Mouse (Mus musculus): ENCODE results near the gene Usp4.

The Usp4 gene

DNA sequence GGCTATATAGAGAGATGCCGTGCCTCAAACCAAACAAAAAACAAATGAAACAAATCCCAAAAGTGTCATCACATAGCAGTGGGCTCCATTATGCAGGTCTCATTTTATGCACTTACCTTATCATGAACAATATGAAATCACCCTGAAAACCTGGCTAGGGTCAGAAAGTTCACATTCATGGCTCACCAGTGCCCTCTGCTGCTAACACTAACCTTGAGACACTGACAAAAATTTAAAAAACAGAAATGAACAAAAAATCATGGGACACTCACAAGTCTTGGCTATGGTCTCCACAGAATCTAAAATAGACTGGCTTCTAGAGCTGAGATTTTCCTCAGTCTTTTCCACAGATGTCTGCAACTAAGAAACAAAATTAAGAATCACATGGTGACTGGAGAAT, 64.6 kb downstream of the Usp4 start:
- in situ Hi-C loops (cut with MboI, MseI), result no loop called here

DNA sequence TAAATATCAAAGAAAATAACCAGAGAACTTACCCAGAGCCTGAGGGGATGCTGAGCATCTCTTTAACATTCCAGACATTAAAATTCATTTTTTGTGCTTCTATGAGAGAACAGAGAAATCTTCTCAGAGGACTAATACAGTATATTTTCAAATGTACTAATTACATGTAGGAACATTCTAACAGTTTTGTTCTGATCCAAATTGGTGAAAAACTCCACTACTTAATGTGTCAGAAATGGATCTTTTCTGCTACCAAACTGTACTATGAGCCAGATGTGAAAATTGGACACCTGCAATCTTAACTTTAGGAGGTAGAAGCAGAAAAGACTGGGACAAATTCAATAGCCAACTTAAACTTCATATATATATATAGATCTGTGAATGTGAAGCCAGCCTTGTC, 80.7 kb downstream of the Usp4 start, which contains the start of gene Ccdc36:
TSS of gene Ccdc36 (minus strand) at position 101 of the 400 bp plus-strand sequence.
- in situ Hi-C loops (cut with MboI, MseI), result loop anchor here in 1 of 2 experiments (10.0 kb wide), 1 partner anchor 486 kb away; the partner anchor contains the start of gene Tmem89

DNA sequence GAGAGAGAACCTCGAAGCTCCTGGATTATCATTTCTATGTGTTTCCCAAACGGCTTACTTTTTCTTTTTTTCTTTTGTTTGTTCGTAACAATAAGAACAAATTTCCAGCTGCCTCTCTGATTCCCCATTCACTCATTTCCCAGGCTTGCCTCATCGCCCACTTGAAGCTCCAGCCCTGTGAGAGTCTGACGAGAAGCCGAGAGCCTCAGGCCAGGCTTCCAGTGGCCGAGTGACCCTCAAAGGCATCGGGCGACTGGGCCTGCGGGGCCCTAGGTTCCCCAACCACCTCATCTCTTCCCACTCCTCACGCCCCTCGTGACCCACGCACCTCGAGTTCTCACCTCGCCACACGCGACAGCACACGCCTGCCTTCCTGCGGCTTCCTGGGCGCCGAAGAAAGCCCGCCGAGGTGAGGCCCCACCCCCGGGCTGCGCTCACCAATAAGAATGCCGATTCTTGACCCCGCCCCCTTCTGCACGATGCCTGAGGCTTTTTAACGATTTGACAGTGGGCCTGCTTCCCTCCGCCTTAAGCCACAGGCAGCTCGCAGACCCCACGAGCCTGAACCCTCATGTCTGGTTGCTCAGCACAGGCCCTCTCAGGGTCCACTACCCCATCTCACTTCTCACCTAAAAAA, 83.9 kb downstream of the Usp4 start:
- in situ Hi-C loops (cut with MboI, MseI), result no loop called here

DNA sequence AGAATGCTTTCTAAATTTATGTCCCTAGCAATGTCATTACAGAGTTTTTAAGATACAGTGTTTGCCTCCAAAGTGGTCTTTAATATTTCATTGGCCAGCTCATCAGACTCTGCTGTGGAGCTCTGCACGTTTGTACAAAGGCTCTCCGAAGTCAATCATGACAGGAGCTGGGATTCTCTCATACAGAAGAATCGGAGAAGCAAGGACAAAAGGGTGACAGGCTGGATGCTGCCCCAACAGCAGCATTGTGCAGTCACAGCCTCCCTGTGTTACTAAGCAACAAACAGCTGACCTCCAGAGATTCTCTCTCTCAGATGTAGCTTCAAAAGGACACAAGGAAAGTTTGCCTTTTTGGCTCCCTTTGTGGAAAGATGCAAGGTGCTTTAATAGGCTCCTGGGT, 88.5 kb downstream of the Usp4 start, which contains the start of gene BC048562:
TSS of gene BC048562 (plus strand) at position 301 of the 400 bp plus-strand sequence.
- in situ Hi-C loops (cut with MboI, MseI), result no loop called here

DNA sequence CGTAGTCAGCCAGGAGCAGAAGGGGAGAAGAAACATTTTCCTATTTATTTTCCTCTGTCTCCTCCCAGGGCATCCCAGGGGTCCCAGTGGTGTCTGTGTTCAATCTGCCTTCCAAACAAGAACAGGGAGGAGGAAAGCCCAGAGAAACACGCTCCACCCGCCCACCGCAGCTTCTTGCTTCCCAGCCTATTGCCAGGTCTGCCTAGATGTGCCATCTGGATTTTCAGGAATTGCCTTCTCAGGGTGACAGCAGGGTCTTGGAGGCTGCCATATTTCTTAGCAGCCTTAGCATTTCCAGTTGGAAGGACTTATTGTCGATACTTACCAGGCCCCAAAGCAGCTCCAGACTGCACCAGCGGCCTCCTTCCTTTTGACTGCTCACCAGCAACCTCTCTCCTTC, 91.5 kb downstream of the Usp4 start:
- in situ Hi-C loops (cut with MboI, MseI), result no loop called here

DNA sequence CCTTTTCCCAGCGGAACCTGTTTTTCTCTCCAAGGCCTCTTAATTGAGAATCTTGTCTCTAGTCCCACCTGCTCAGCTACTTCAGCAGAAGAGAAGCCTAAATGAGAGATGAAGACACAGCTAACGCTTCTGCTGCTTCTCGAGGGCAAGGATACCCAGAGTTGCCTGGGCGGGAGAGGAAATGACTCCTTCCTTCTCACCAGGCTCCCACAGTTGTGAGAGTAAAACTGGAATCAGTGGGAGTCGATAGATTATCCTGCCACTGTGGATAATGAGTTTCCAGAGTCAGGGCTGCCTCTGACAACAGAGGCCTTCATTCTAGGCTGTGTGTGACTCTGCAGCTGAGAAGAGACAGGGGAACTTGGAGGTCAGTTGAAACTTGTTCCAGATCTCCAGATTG, 92.8 kb downstream of the Usp4 start:
- in situ Hi-C loops (cut with MboI, MseI), result no loop called here

DNA sequence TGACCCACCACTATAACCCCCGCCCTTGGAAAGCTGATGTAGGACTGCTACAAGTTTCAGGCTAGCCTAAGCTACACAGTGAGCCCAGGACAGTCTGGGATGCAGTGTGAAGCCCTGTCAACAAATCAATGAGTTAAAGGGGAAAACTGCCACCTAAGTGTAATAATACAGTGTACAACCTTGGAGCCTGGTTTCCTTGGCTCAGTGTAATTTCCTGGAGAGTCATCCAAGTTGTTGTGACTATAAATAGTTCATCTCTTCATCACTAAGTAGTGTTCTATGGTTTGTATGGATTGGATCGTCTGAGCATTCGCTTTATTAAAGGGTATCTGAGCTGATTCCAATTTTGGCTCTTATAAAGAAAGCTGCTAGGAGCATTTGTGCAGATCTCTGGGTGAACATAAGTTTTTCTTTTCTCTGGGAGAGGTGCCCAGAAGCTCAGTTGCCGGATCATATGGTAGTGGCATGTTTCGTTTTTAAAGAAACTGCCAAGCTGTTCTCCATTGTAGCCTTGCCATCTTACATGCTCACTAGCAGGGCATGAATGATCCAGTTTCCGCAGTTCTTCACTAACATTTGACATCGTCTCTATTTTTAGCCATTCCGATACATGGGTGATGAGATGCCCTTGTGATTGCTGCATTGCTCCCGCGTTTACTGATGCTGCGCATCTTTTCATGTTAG, 93.7 kb downstream of the Usp4 start:
- in situ Hi-C loops (cut with MboI, MseI), result no loop called here
